Mouse (Mus musculus) left cerebral cortex, postnatal 25 days (tissue): ENCODE results near the gene Gna13. TPM values are rescaled to one million over a fixed set of nuclear protein-coding genes. Genes with fewer than 3 reads are reported as not detected.

ENCODE experiments used
- DNase-seq, 2 experiments: peaks; one replicate each; pipeline ENCODE4 v3.0.0; 2022; ENCODE audit warnings: low spot score in 2 of 2, mixed read lengths in 1 of 2
- intact Hi-C: fragments of 180-260 bp; cut with DNase I; formaldehyde crosslinking; loops from one replicate; pipeline ENCODE4 v1.15.1; 2025
- total RNA-seq, 2 experiments: library from RNA; stranded (reverse); gene quantifications; 2 replicates each; pipeline ENCODE4 v1.2.3; 2021

Gene Gna13
- total RNA-seq, 2 experiments from 2014 or later, result 41.9 to 47.7 TPM

GRCm38 (mm10) chr11:109443468-109444263 lies 81.0 kb downstream of the Gna13 start:
- DNase-seq, result no peak
- intact Hi-C loops, result no loop called here

- intact Hi-C loops, result no loop called here
- DNase-seq, result no peak
Measured at GRCm38 (mm10) chr11:109444600-109444999, 82.0 kb downstream of the Gna13 start.

- intact Hi-C loops, result loop anchor here (1.0 kb wide), 2 partner anchors 140 to 415 kb away; no protein-coding TSS in a partner anchor
- peak; percentile 36 to 60 for DNase-seq
Measured at GRCm38 (mm10) chr11:109445438-109446035, 82.9 kb downstream of the Gna13 start.

Other genes with a start within 250 kb of the Gna13 start
- not detected for gene E030025P04Rik, start 218.5 kb upstream of the Gna13 start, total RNA-seq
- 10 to 100 TPM; 16.0 to 86.9 TPM for gene Rgs9, start 64.7 kb upstream of the Gna13 start, total RNA-seq
- not detected for gene 9930022D16Rik, start 51.1 kb downstream of the Gna13 start, total RNA-seq
- 10 to 100 TPM; 48.3 to 55.4 TPM for gene Amz2, start 63.1 kb downstream of the Gna13 start, total RNA-seq
- gene Arsg, start 110.5 kb downstream of the Gna13 start, total RNA-seq, result 10 to 100 TPM in 1 of 2 experiments, 1 to 10 TPM in 1; 9.6 to 11.1 TPM
- 10 to 100 TPM in 1 of 2 experiments, 1 to 10 TPM in 1; 8.7 to 17.3 TPM for gene Slc16a6, start 110.8 kb downstream of the Gna13 start, total RNA-seq
- gene Wipi1, start 249.1 kb downstream of the Gna13 start, total RNA-seq, result 10 to 100 TPM; 21.3 TPM